Mouse (Mus musculus): ENCODE results near the gene Ank3. TPM values are rescaled to one million over a fixed set of nuclear protein-coding genes. Genes with fewer than 3 reads are reported as not detected.

Gene Ank3
- polyA plus RNA-seq, 1 experiment from 2014 or later, result 136 TPM

GRCm38 (mm10) chr10:69640617-69641016 is 242.0 kb downstream of the Ank3 start:
- DNase-seq (ENCODE audit: low spot score) (no peak), ATAC-seq (ENCODE audit: low FRiP score) (no peak)
- Histone ChIP-seq H3K4me3 (replicated peaks; ENCODE audit: low read length) (no peak overlapping the region), H3K27ac (no peak overlapping the region), H3K4me2 (replicated peaks) (no peak overlapping the region), H3K9ac (no peak overlapping the region), H3K9me3 (ENCODE audit: control insufficient read depth, low read length) (no peaks in the 10 kb centered on the region), H3K27me3 (ENCODE audit: control insufficient read depth, insufficient read depth, low read length) (no peaks in the 10 kb centered on the region), H3K36me3 (replicated peaks; ENCODE audit: control insufficient read depth, insufficient read depth) (no peaks in the 10 kb centered on the region), H3K4me1 (replicated peaks; ENCODE audit: control insufficient read depth, insufficient read depth, low read length) (peaks cover 34% of the 10 kb centered on the region)
- WGBS, result 74% methylated on average over 4 of the region's 4 CpGs

DNA sequence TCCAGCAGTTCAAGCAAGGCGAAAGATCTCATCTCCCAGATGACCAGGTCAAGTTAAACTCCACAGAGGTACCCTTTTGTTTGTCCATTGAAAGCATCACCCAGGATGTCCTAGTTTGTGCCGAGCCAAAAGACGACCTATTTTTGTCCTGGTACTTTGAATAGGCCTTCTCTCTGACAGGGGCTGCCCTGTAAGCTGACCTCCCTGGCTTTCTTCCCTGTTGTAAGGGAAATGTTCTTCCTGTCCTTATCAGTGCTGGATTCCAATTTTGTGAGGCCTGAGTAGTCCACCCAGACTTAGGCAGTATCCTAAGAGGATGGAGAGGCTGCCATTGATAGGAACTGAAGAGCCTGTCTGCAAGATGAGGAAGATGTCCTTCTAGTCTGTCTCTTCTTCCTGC is 244.9 kb downstream of the Ank3 start:
- Histone ChIP-seq H3K27ac (no peak overlapping the region), H3K4me1 (replicated peaks; ENCODE audit: control insufficient read depth, insufficient read depth, low read length) (peaks cover 6% of the 10 kb centered on the region), H3K27me3 (ENCODE audit: control insufficient read depth, insufficient read depth, low read length) (no peaks in the 10 kb centered on the region), H3K36me3 (replicated peaks; ENCODE audit: control insufficient read depth, insufficient read depth) (no peaks in the 10 kb centered on the region), H3K4me2 (replicated peaks) (no peak overlapping the region), H3K9ac (no peak overlapping the region), H3K4me3 (replicated peaks; ENCODE audit: low read length) (no peak overlapping the region), H3K9me3 (ENCODE audit: control insufficient read depth, low read length) (no peaks in the 10 kb centered on the region)
- no peak for ATAC-seq (ENCODE audit: low FRiP score)
- no peak for DNase-seq (ENCODE audit: low spot score)
- 60% methylated on average over 3 of the region's 3 CpGs for whole genome bisulfite sequencing

- H3K9me3 ChIP-seq (ENCODE audit: control insufficient read depth, low read length), result no peaks in the 10 kb centered on the region
- H3K9ac ChIP-seq, result no peak overlapping the region
- H3K27ac ChIP-seq, result no peak overlapping the region
- no peaks in the 10 kb centered on the region for H3K36me3 ChIP-seq (replicated peaks; ENCODE audit: control insufficient read depth, insufficient read depth)
- 0 out of 2 replicates have a peak, but pooled peaks cover 5% of the 10 kb centered on the region for H3K4me1 ChIP-seq (replicated peaks; ENCODE audit: control insufficient read depth, insufficient read depth, low read length)
- H3K4me3 ChIP-seq (replicated peaks; ENCODE audit: low read length), result no peak overlapping the region
- WGBS, result 80% methylated on average over 6 of the region's 6 CpGs
- ATAC-seq (ENCODE audit: low FRiP score) (no peak), DNase-seq (ENCODE audit: low spot score) (no peak)
- no peaks in the 10 kb centered on the region for H3K27me3 ChIP-seq (ENCODE audit: control insufficient read depth, insufficient read depth, low read length)
- no peak overlapping the region for H3K4me2 ChIP-seq (replicated peaks)
Observed at GRCm38 (mm10) chr10:69643986-69644385, 245.4 kb downstream of the Ank3 start.

GRCm38 (mm10) chr10:69645311-69645802 is 246.8 kb downstream of the Ank3 start:
- H3K27me3 ChIP-seq (ENCODE audit: control insufficient read depth, insufficient read depth, low read length), result no peaks in the 10 kb centered on the region
- H3K9ac ChIP-seq, result no peak overlapping the region
- no peak overlapping the region for H3K4me3 ChIP-seq (replicated peaks; ENCODE audit: low read length)
- H3K4me1 ChIP-seq (replicated peaks; ENCODE audit: control insufficient read depth, insufficient read depth, low read length), result 0 out of 2 replicates have a peak, but pooled peaks cover 5% of the 10 kb centered on the region
- no peak overlapping the region for H3K4me2 ChIP-seq (replicated peaks)
- H3K36me3 ChIP-seq (replicated peaks; ENCODE audit: control insufficient read depth, insufficient read depth), result no peaks in the 10 kb centered on the region
- no peak for DNase-seq (ENCODE audit: low spot score)
- H3K9me3 ChIP-seq (ENCODE audit: control insufficient read depth, low read length), result no peaks in the 10 kb centered on the region
- no peak for ATAC-seq (ENCODE audit: low FRiP score)
- 92% methylated on average over 5 of the region's 5 CpGs for WGBS
- H3K27ac ChIP-seq, result no peak overlapping the region

DNA sequence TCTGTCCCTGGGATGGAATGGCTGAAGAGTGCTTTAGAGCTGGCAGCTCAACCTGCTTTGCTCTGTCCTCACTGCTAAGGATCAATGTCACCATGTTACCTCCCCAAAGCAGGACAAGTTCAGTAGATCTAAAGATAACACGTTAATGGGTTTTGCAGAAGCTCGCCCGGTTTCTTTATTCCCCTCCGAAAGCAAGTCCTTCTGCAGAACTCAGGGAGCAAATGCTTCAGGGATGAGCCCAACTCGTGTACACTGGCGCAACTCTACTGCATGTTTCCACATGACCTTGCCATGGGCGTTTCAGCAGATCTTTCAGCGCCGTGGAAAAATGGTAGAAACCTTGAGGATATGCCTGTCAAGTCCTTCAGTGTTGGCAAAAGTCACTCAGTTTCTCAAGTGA is 247.4 kb downstream of the Ank3 start:
- Histone ChIP-seq H3K36me3 (replicated peaks; ENCODE audit: control insufficient read depth, insufficient read depth) (no peaks in the 10 kb centered on the region), H3K4me2 (replicated peaks) (no peak overlapping the region), H3K9me3 (ENCODE audit: control insufficient read depth, low read length) (no peaks in the 10 kb centered on the region), H3K4me3 (replicated peaks; ENCODE audit: low read length) (no peak overlapping the region), H3K4me1 (replicated peaks; ENCODE audit: control insufficient read depth, insufficient read depth, low read length) (peaks cover 8% of the 10 kb centered on the region; the same call in 1 of the 2 replicates), H3K9ac (no peak overlapping the region), H3K27ac (no peak overlapping the region), H3K27me3 (ENCODE audit: control insufficient read depth, insufficient read depth, low read length) (no peaks in the 10 kb centered on the region)
- ATAC-seq (ENCODE audit: low FRiP score) (no peak), DNase-seq (ENCODE audit: low spot score) (no peak)
- 96% methylated on average over 9 of the region's 9 CpGs for WGBS

- Histone ChIP-seq H3K27me3 (ENCODE audit: control insufficient read depth, insufficient read depth, low read length) (no peaks in the 10 kb centered on the region), H3K36me3 (replicated peaks; ENCODE audit: control insufficient read depth, insufficient read depth) (no peaks in the 10 kb centered on the region), H3K4me2 (replicated peaks) (no peak overlapping the region), H3K4me3 (replicated peaks; ENCODE audit: low read length) (no peak overlapping the region), H3K9me3 (ENCODE audit: control insufficient read depth, low read length) (no peaks in the 10 kb centered on the region), H3K4me1 (replicated peaks; ENCODE audit: control insufficient read depth, insufficient read depth, low read length) (peaks cover 17% of the 10 kb centered on the region), H3K9ac (no peak overlapping the region), H3K27ac (no peak overlapping the region)
- DNase-seq (ENCODE audit: low spot score), result no peak
- ATAC-seq (ENCODE audit: low FRiP score), result no peak
- 36% methylated on average over 4 of the region's 4 CpGs for WGBS
Observed at GRCm38 (mm10) chr10:69650074-69650473, 251.5 kb downstream of the Ank3 start.

- ATAC-seq (ENCODE audit: low FRiP score) (no peak), DNase-seq (ENCODE audit: low spot score) (no peak)
- peaks cover 24% of the 10 kb centered on the region for H3K4me1 ChIP-seq (replicated peaks; ENCODE audit: control insufficient read depth, insufficient read depth, low read length)
- H3K27me3 ChIP-seq (ENCODE audit: control insufficient read depth, insufficient read depth, low read length), result no peaks in the 10 kb centered on the region
- WGBS, result 79% methylated on average over 5 of the region's 5 CpGs
- H3K4me3 ChIP-seq (replicated peaks; ENCODE audit: low read length), result no peak overlapping the region
- H3K27ac ChIP-seq, result no peak overlapping the region
- H3K9ac ChIP-seq, result no peak overlapping the region
- no peaks in the 10 kb centered on the region for H3K36me3 ChIP-seq (replicated peaks; ENCODE audit: control insufficient read depth, insufficient read depth)
- H3K4me2 ChIP-seq (replicated peaks), result no peak overlapping the region
- H3K9me3 ChIP-seq (ENCODE audit: control insufficient read depth, low read length), result no peaks in the 10 kb centered on the region
Observed at GRCm38 (mm10) chr10:69652660-69653059, 254.1 kb downstream of the Ank3 start.

GRCm38 (mm10) chr10:69653121-69653677 is 254.6 kb downstream of the Ank3 start:
- DNase-seq (ENCODE audit: low spot score) (no peak), ATAC-seq (ENCODE audit: low FRiP score) (no peak)
- WGBS, result 21% methylated on average over 5 of the region's 5 CpGs
- no peaks in the 10 kb centered on the region for H3K36me3 ChIP-seq (replicated peaks; ENCODE audit: control insufficient read depth, insufficient read depth)
- H3K4me2 ChIP-seq (replicated peaks), result no peak overlapping the region
- H3K27me3 ChIP-seq (ENCODE audit: control insufficient read depth, insufficient read depth, low read length), result no peaks in the 10 kb centered on the region
- peaks cover 24% of the 10 kb centered on the region for H3K4me1 ChIP-seq (replicated peaks; ENCODE audit: control insufficient read depth, insufficient read depth, low read length)
- no peak overlapping the region for H3K9ac ChIP-seq
- no peak overlapping the region for H3K4me3 ChIP-seq (replicated peaks; ENCODE audit: low read length)
- no peak overlapping the region for H3K27ac ChIP-seq
- H3K9me3 ChIP-seq (ENCODE audit: control insufficient read depth, low read length), result no peaks in the 10 kb centered on the region

GRCm38 (mm10) chr10:69654176-69654575 is 255.6 kb downstream of the Ank3 start:
- no peaks in the 10 kb centered on the region for H3K9me3 ChIP-seq (ENCODE audit: control insufficient read depth, low read length)
- no peaks in the 10 kb centered on the region for H3K27me3 ChIP-seq (ENCODE audit: control insufficient read depth, insufficient read depth, low read length)
- no peak overlapping the region for H3K9ac ChIP-seq
- no peak overlapping the region for H3K27ac ChIP-seq
- H3K4me3 ChIP-seq (replicated peaks; ENCODE audit: low read length), result no peak overlapping the region
- no peak overlapping the region for H3K4me2 ChIP-seq (replicated peaks)
- ATAC-seq (ENCODE audit: low FRiP score) (no peak), DNase-seq (ENCODE audit: low spot score) (no peak)
- H3K36me3 ChIP-seq (replicated peaks; ENCODE audit: control insufficient read depth, insufficient read depth), result no peaks in the 10 kb centered on the region
- 82% methylated on average over 2 of the region's 2 CpGs for WGBS
- H3K4me1 ChIP-seq (replicated peaks; ENCODE audit: control insufficient read depth, insufficient read depth, low read length), result peaks cover 24% of the 10 kb centered on the region
